ENCODE assay signal across 9 mouse cellular contexts in the genomic region with DNA sequence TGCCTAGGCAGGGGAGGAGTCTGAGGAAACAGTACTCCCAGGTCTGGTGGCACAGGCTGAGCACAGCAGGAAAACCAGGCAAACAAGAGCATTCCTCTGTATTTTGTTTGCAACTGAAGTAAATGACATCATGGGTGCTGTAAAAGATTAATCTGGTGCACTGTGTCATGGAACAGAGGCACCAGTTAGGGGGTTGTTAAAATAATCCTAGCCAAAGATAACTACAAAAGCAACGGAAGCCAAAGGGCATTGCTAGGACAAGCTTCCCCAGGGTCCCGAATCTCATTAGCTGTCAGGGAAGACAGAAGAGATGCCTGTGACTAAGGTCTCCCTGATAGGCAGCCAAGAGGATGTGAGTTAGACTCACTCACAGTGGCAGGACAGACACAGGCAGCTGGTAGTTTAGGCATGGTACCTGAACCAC. TPM values are rescaled to one million over a fixed set of nuclear protein-coding genes. Genes with fewer than 3 reads are reported as not detected.
A peak's percentile ranks its signal among the peaks of the same experiment; 100 is the strongest.
DNase-seq lines count a peak whose midpoint lies in the region; ATAC-seq and TF ChIP-seq lines count a peak whose summit lies in the region.
"Had no signal": no experiment of that assay in that cellular context is flagged by ENCODE, and none has a peak within 500 bp of the region (broad histone marks: within the 10 kb centered on the region; RNA-seq: fewer than 3 reads in every experiment).

No protein-coding gene starts in this region.

- WGBS in liver, adult 2 months, result 23% methylated on average over 2 of the region's 2 CpGs
- whole genome bisulfite sequencing in liver, embryonic 11.5 days, result 33% methylated on average over 2 of the region's 2 CpGs
- 14% methylated on average over 2 of the region's 2 CpGs for WGBS in stomach, embryonic 16.5 days
- WGBS in hindbrain, embryonic 12.5 days, result 0% methylated on average over 2 of the region's 2 CpGs

- ATAC-seq in liver, embryonic 11.5 days (replicated peaks; ENCODE audit: low FRiP score), result no peak
- ATAC-seq in stomach, embryonic 16.5 days (ENCODE audit: insufficient read depth, low FRiP score), result 0 out of 2 replicates have a peak, but pooled peaks have one; percentile 12
- no peak for ATAC-seq in hindbrain, embryonic 12.5 days (ENCODE audit: low FRiP score)

- TF ChIP-seq CTCF in liver, adult 2 months (IDR thresholded peaks at IDR 0.05; ENCODE audit: low read depth, low read length), result no peak

- H3K79me2 ChIP-seq in liver, adult 2 months (ENCODE audit: control insufficient read depth, insufficient read depth, low read length), result no peaks in the 10 kb centered on the region

- H3K27me3 ChIP-seq in liver, adult 2 months (ENCODE audit: control insufficient read depth, insufficient read depth, low read length), result no peaks in the 10 kb centered on the region
- no peaks in the 10 kb centered on the region for H3K27me3 ChIP-seq in liver, embryonic 11.5 days (replicated peaks; ENCODE audit: control insufficient read depth, insufficient read depth, low read length)
- no peaks in the 10 kb centered on the region for H3K27me3 ChIP-seq in stomach, embryonic 16.5 days (ENCODE audit: control insufficient read depth, insufficient read depth, low read length)
- no peaks in the 10 kb centered on the region; the same call in 1 of the 2 replicates for H3K27me3 ChIP-seq in hindbrain, embryonic 12.5 days

- H3K27ac ChIP-seq in liver, adult 2 months (replicated peaks; ENCODE audit: insufficient read depth, low read depth, low read length), result no peak overlapping the region
- no peak overlapping the region for H3K27ac ChIP-seq in liver, embryonic 11.5 days (ENCODE audit: low read depth, low read length)
- no peak overlapping the region for H3K27ac ChIP-seq in stomach, embryonic 16.5 days (ENCODE audit: low read length)
- H3K27ac ChIP-seq in hindbrain, embryonic 12.5 days, result no peak overlapping the region
- H3K27ac ChIP-seq: hindbrain, embryonic 13.5 days had no signal

- no peaks in the 10 kb centered on the region for H3K36me3 ChIP-seq in liver, adult 2 months (ENCODE audit: control insufficient read depth, insufficient read depth, low read length)
- H3K36me3 ChIP-seq in liver, embryonic 11.5 days (ENCODE audit: control insufficient read depth, insufficient read depth, low read length), result no peaks in the 10 kb centered on the region
- no peaks in the 10 kb centered on the region for H3K36me3 ChIP-seq in stomach, embryonic 16.5 days (ENCODE audit: control insufficient read depth, insufficient read depth, low read length)
- H3K36me3 ChIP-seq in hindbrain, embryonic 12.5 days, result no peaks in the 10 kb centered on the region
- H3K36me3 ChIP-seq: G1E; hindbrain, embryonic 13.5 days had no signal

- H3K9ac ChIP-seq in liver, adult 2 months (ENCODE audit: low read depth, low read length), result no peak overlapping the region
- H3K9ac ChIP-seq in liver, embryonic 11.5 days (ENCODE audit: low read depth, low read length), result no peak overlapping the region
- H3K9ac ChIP-seq in stomach, embryonic 16.5 days (ENCODE audit: low read length), result no peak overlapping the region
- no peak overlapping the region; the same call in 1 of the 2 replicates for H3K9ac ChIP-seq in hindbrain, embryonic 12.5 days
- H3K9ac ChIP-seq: hindbrain, embryonic 13.5 days had no signal

- H3K4me3 ChIP-seq in liver, adult 2 months (ENCODE audit: insufficient read depth, low read depth, low read length), result no peak overlapping the region
- no peak overlapping the region for H3K4me3 ChIP-seq in liver, embryonic 11.5 days (ENCODE audit: low read depth, low read length)
- H3K4me3 ChIP-seq in stomach, embryonic 16.5 days (replicated peaks; ENCODE audit: low read length), result no peak overlapping the region
- H3K4me3 ChIP-seq in hindbrain, embryonic 12.5 days, result no peak overlapping the region
- H3K4me3 ChIP-seq: hindbrain, embryonic 13.5 days had no signal

- DNase-seq in liver, adult 2 months (ENCODE audit: extremely low read depth, low read depth, low spot score), result peak; percentile 43
- DNase-seq in liver, embryonic 11.5 days (ENCODE audit: low spot score), result no peak
- DNase-seq in fibroblast of lung, adult 2 months (ENCODE audit: low read depth), result peak; percentile 75
- peak; percentile 76 to 91 for DNase-seq in kidney, adult 8-10 months
- no peak for DNase-seq in thymus, postnatal 36 days

- no peaks in the 10 kb centered on the region for H3K9me3 ChIP-seq in liver, embryonic 11.5 days (ENCODE audit: control insufficient read depth, low read length)
- H3K9me3 ChIP-seq in stomach, embryonic 16.5 days (replicated peaks; ENCODE audit: control insufficient read depth, low read length), result no peaks in the 10 kb centered on the region
- no peaks in the 10 kb centered on the region for H3K9me3 ChIP-seq in hindbrain, embryonic 12.5 days (replicated peaks)
- H3K9me3 ChIP-seq: G1E; hindbrain, embryonic 13.5 days had no signal

- no peak for TF ChIP-seq POLR2A in liver, adult 2 months (IDR thresholded peaks at IDR 0.05; ENCODE audit: extremely low read depth, insufficient read depth, low read length)

- H3K4me2 ChIP-seq in liver, embryonic 11.5 days, result no peak overlapping the region
- no peak overlapping the region for H3K4me2 ChIP-seq in stomach, embryonic 16.5 days (ENCODE audit: low read depth, low read length)
- H3K4me2 ChIP-seq in hindbrain, embryonic 12.5 days (replicated peaks), result no peak overlapping the region
- H3K4me2 ChIP-seq: hindbrain, embryonic 13.5 days had no signal

- H3K4me1 ChIP-seq in liver, adult 2 months (ENCODE audit: control insufficient read depth, insufficient read depth, low read length), result peaks cover 4% of the 10 kb centered on the region; the same call in 1 of the 2 replicates
- H3K4me1 ChIP-seq in liver, embryonic 11.5 days (replicated peaks; ENCODE audit: control insufficient read depth, insufficient read depth, low read length), result peaks cover 19% of the 10 kb centered on the region
- H3K4me1 ChIP-seq in stomach, embryonic 16.5 days (ENCODE audit: control insufficient read depth, insufficient read depth, low read length), result peaks cover 10% of the 10 kb centered on the region
- H3K4me1 ChIP-seq in hindbrain, embryonic 12.5 days, result peaks cover 5% of the 10 kb centered on the region; the same call in 1 of the 2 replicates

RNA-seq across cellular contexts. Expression of a gene that starts 14.9 kb away (rescaled TPM):
- total RNA-seq in liver, adult 2 months (2014; rRNA removed), result 629 and 808 TPM in 2 replicates
- 664 and 683 TPM in 2 replicates for polyA plus RNA-seq in liver, adult 2 months (2012; rRNA removed)
- 587 and 600 TPM in 2 replicates for polyA plus RNA-seq in liver, embryonic 11.5 days (2014; fragmentation: Nextera tagmentation; extraction: Ambion mirVana)
- polyA plus RNA-seq in stomach, embryonic 16.5 days (2015; fragmentation: Nextera tagmentation; extraction: Ambion mirVana), result 505 and 634 TPM in 2 replicates
- 642 and 656 TPM in 2 replicates for polyA plus RNA-seq in hindbrain, embryonic 12.5 days (2016; fragmentation: Nextera tagmentation; extraction: Ambion mirVana)

RNA-seq across cellular contexts. Expression of a gene that starts 20.3 kb away (rescaled TPM):
- 1.3 and 1.8 TPM in 2 replicates for total RNA-seq in liver, adult 2 months (2014; rRNA removed)
- 0.46 and 1.2 TPM in 2 replicates for polyA plus RNA-seq in liver, adult 2 months (2012; rRNA removed)
- polyA plus RNA-seq in liver, embryonic 11.5 days (2014; fragmentation: Nextera tagmentation; extraction: Ambion mirVana), result 9.4 and 11.3 TPM in 2 replicates
- polyA plus RNA-seq in stomach, embryonic 16.5 days (2015; fragmentation: Nextera tagmentation; extraction: Ambion mirVana), result 10.5 and 10.6 TPM in 2 replicates
- polyA plus RNA-seq in hindbrain, embryonic 12.5 days (2016; fragmentation: Nextera tagmentation; extraction: Ambion mirVana), result 5.5 and 10.8 TPM in 2 replicates

RNA-seq across cellular contexts. Expression of a gene that starts 21.2 kb away (rescaled TPM):
- total RNA-seq in liver, adult 2 months (2014; rRNA removed), result 2.0 and 3.1 TPM in 2 replicates
- polyA plus RNA-seq in liver, adult 2 months (2012; rRNA removed), result 2.7 and 3.3 TPM in 2 replicates
- 84.0 and 89.6 TPM in 2 replicates for polyA plus RNA-seq in liver, embryonic 11.5 days (2014; fragmentation: Nextera tagmentation; extraction: Ambion mirVana)
- 174 and 187 TPM in 2 replicates for polyA plus RNA-seq in stomach, embryonic 16.5 days (2015; fragmentation: Nextera tagmentation; extraction: Ambion mirVana)
- 67.5 and 68.6 TPM in 2 replicates for polyA plus RNA-seq in hindbrain, embryonic 12.5 days (2016; fragmentation: Nextera tagmentation; extraction: Ambion mirVana)
- total RNA-seq: G1E had no signal
- polyA plus RNA-seq: G1E had no signal

Comparison
In these comparisons a context has a peak if more than half of its experiments do, and no peak if none do; other contexts are left out.
1. DNase-seq: peak in liver, adult 2 months (single experiment), fibroblast of lung, adult 2 months (single experiment) and kidney, adult 8-10 months (2 of 2); none in liver, embryonic 11.5 days (single experiment) and thymus, postnatal 36 days (0 of 2).
2. RNA of a gene that starts 21.2 kb away (polyA plus RNA-seq): 174 to 187 TPM in stomach, embryonic 16.5 days, 84.0 to 89.6 TPM in liver, embryonic 11.5 days and 67.5 to 68.6 TPM in hindbrain, embryonic 12.5 days; 2.7 to 3.3 TPM in liver, adult 2 months; every median in the first group is over 10 times any median in the second.